Mouse (Mus musculus) adrenal gland, postnatal 25 days (tissue): ENCODE results near the gene Uaca. TPM values are rescaled to one million over a fixed set of nuclear protein-coding genes. Genes with fewer than 3 reads are reported as not detected.

Source experiments
- DNase-seq: peaks from one replicate; pipeline ENCODE4 v3.0.0; 2021; ENCODE audit warnings: mixed read lengths
- long read RNA-seq: library from polyadenylated mRNA; stranded (forward); transcript quantifications from one replicate; pipeline ENCODE4 v2.0.0, GENCODE M21; 2021
- total RNA-seq: library from RNA; stranded (reverse); gene quantifications from 2 replicates; pipeline ENCODE4 v1.2.3, GENCODE M21; 2021

Gene Uaca
- 48.2 and 48.6 TPM in 2 replicates for total RNA-seq
- long read RNA-seq, full-length matches to known transcripts, result 8 of 33 reads
- long read RNA-seq, partial matches to known transcripts, result 10 of 33 reads
- long read RNA-seq, other reads (novel, unspliced or antisense), result 15 of 33 reads

DNA sequence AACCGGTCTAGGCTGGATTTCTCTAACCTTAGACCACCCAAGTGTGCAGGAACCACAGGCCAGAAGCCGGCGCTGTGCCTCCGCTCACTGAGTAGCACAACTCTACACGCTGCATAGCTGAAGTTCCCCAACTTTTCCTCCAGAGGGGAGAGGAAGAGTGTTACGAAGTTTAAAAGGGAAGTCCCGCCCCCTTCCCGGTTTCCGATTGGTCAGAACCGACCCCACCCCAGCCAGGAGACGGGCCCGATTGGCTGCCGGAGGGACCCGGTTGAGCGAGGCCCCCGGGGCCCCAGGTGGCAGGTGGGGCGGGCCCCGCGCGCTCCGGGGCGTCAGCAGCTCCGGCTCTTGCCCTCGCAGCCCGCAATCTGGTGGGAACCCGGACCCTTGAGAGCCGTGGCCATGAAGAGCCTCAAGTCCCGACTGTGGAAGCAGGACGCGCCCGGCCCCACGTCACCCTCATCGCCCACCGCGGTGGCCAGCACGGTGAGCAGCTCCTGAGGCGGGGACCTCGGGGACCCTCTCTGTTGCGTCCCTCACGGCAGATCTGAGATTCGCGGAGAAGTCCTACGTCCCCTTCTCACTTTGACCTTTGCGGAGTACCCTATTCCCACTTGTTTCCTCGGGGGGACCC is at the start of gene Uaca:
Gene Uaca (plus strand): TSS at position 333 of the 631 bp plus-strand sequence.
- peak; percentile 95 for DNase-seq

GRCm38 (mm10) chr9:60744971-60745370 is 49.4 kb upstream of the Uaca start:
- no peak for DNase-seq

GRCm38 (mm10) chr9:60746561-60746960 is 47.8 kb upstream of the Uaca start:
- DNase-seq, result no peak

DNA sequence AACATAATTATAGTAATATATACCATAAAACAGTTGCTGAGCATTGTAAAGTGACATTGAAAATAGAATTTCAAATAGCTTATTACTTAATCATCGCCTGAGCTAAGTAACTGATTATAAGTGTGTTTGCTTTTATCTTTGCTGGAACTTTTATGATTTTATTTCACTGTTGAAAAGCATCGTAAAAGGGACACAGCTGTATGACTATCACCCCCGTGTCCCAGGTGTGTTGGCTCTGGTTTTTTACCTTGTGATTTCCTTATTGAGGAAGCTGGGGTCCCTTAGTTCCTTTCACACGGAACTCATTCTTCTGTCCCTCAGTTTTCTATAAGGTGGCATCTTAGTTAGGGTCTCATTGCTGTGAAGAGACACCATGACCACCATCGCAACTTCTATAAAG is 46.7 kb upstream of the Uaca start:
- DNase-seq, result no peak

GRCm38 (mm10) chr9:60748191-60748590 is 46.2 kb upstream of the Uaca start:
- no peak for DNase-seq

DNA sequence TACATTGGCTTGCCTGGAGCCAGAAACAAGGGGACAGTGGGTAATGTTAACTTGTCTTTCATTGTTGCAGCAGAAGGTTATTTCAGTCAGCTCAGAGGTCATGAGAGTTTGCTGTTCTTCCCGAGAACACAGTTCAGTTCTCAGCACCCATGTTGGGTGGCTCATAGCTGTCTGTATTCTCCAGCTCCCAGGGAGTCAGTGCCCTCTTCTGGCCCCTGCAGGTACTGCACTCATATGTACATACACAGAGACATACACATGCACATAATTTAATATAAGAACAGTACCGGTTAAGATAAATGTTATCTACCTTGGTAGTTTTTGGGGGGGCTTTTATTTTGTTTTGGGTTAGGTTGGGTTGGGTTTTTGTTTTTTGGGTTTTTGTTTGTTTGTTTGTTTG is 45.2 kb upstream of the Uaca start:
- DNase-seq, result no peak

DNA sequence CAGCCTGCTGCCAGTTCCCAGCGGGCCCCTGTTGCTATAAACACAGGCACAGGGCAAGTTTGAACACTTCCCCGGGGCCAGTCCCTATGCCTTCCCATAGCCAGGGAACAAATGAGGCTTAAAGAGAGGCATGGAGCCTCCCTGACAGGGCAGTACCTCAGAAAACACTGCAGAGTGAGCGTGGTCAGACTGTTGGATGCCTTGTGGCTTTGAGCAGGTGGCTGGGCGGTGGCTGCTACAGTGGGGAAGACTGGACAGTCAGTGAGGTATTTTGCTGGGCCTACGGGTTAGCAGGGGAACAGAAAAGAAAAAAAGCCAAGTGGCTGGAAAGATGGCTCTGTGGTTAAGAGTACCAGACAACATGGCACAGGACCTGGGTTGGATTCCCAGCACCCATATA is 43.2 kb upstream of the Uaca start:
- no peak for DNase-seq

DNA sequence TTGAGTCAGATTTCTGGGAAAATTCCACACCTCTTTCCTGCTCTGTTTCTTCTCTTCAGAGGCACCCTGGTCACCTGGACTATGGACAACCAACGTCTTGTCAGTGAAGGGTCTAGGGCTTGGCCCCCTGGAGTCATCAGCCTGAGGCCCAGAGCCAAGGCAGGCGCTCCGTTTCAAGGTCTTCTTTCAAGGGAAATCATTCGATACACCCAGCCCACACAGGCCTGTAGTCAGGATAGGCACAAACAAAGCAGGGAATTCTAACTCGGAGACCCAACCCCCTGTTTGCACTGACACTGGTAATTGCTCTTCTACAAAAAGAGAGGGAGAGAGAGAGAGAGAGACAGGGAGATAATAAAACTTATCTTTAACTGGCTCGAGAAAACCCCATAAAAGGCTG is 42.4 kb upstream of the Uaca start:
- no peak for DNase-seq

GRCm38 (mm10) chr9:60752636-60753035 is 41.7 kb upstream of the Uaca start:
- no peak for DNase-seq

DNA sequence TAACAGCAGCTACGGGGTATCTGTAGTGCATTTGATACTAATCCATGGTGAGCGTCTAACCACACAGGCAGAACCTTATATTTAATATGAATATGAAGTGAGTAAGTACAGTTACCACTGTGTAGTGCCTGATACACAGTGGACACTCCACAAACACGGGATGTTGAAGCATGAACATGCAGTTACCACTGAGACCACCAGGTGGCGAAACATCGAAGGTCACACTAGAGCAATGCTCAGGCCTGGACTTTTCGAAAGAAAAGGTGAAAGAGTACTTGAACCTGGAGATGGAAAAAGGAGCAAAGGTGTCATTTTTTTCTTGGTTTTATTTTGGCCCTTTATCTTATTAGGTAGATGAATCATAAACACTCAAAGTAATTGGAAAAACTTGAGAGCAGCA is 38.1 kb upstream of the Uaca start:
- peak; percentile 74 for DNase-seq

- DNase-seq, result no peak
Measured at GRCm38 (mm10) chr9:60756866-60757740, 37.2 kb upstream of the Uaca start.

DNA sequence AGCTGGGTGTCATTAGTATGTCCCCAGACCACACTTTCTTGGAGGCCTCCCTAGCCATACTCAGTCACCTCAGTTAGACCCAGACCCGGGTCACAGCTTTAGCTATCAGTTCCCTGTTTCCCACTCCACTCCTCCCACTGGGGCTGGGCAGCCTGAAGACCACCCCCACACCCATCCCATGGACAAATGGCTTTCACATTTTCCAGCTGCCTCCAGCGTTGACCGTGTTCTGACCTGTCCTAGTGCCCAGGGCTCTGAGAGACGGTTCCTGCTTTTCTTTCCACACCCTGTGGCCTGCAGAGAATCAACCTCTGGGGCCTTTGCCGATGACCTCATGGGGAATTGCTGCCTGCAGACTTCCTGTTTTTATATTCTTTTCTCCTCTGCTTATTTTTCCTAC is 36.5 kb upstream of the Uaca start:
- DNase-seq, result no peak

GRCm38 (mm10) chr9:60759436-60760007 is 34.8 kb upstream of the Uaca start:
- DNase-seq, result no peak

GRCm38 (mm10) chr9:60765181-60765580 is 29.2 kb upstream of the Uaca start:
- DNase-seq, result no peak

GRCm38 (mm10) chr9:60768393-60768792 is 25.9 kb upstream of the Uaca start:
- DNase-seq, result no peak

DNA sequence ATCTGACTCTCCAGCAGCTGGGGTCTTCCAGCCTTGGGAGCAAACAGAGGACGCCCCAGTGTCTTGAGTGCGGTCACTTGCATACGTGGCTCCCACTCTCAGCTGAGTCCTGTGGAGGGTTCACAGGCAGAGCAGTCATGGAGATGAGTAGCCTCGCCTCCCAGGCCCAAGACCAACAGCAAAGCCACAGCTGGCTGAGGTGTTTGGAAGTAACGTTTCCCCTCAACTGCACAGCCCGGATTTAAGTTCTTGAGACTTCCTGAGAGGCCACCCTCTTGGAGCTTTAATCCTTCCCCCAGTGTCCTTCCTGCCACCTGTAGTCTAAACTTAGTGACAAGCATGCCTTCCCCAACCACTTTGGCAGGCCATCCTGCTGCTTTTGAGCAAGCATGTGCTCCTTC is 24.6 kb upstream of the Uaca start:
- no peak for DNase-seq

DNA sequence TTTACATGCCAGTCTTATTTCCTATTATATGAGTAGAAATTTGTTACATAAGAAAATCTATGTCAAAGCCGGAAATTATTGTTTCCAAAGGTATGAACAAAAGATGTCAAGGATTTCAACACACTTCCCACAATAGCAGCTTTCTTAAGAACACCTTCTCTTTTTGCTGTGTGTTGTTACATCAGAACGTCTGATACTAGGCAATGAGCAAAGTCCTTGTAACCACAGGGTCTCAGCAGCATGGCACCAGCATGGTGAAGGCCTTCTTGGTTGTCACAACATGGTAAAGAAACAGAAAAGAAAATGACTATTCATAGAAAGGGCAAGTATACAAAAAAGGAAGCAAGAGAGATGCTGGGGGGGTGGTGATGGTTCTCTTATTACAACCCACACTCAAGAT is 20.6 kb upstream of the Uaca start:
- no peak for DNase-seq

- DNase-seq, result no peak
Measured at GRCm38 (mm10) chr9:60776899-60777298, 17.4 kb upstream of the Uaca start.

GRCm38 (mm10) chr9:60782057-60782789 is 12.1 kb upstream of the Uaca start:
- no peak for DNase-seq

GRCm38 (mm10) chr9:60785069-60785468 is 9.3 kb upstream of the Uaca start:
- DNase-seq, result no peak

DNA sequence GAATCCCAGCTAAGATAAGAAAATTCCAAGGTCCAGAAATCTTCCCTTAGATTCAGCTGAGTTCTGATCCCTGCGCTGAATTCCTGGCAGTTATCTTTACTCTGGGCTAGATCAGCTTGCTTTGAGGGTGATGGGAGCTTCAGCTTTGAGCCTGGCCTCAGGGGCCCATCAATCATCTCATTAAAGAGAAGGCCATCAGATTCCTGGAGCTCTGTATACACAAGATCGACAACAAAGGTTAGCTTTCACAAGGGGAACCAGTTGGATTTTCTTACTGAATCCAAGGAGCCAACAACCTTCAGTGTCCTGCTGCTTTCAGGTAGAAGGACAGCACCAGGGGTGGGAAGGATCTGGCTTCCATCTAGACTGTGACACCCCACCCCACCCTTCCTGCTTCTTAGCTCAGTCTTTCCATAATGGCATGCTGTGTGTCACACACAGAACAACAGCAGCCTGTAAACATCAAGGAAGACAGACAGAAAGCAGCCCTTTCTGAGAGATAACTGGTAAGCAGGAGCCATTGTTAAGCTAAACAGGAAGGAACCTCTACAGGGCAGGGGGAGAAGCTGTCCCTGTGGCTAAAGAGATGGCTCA is 6.7 kb upstream of the Uaca start:
- no peak for DNase-seq

GRCm38 (mm10) chr9:60790282-60790681 is 4.1 kb upstream of the Uaca start:
- no peak for DNase-seq
